Mouse (Mus musculus) induced T-regulatory cell, adult 2 months (primary cell): ENCODE results near the gene Msh4.

Experiments
- DNase-seq: peaks from one replicate; pipeline ENCODE4 v3.0.0-alpha.2; 2012; ENCODE audit warnings: low read depth

Gene Msh4

DNA sequence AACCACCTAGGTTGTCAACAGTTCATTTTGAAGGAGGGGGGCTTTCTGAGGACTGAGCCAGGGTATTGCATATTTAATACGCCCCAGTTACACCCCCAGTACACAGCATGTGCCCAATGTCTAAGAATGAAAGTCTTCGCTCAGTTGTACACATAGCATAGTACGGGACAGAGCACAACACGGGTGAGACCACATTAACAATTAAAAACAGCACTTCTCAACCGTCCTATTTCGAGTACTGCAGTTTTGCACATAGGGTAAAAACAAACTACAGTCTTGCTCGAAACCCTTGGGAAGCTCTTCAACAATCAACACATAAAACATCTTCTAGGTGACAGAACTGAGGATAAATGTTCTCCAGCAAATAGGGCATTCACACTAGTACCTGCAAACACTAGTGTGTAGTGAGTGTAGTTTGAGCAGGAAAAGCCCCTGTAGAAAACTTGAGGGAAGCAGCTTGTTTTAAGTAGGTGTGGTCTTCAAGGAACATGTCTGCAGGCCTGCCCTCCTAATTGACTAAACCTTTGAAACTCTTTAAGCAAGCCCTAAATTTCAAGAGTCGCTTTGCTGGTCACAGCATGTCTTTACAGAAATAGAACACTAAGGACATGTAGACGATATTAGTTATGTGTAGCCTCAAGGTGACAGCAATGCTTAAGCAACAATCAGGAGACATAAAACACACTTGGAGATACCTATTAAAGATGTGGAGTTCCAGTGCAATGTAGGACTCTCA, at the start of gene Msh4:
Msh4 (minus strand) TSS at position 3 of the 736 bp plus-strand sequence.
- DNase-seq, result no peak

GRCm38 (mm10) chr3:153948176-153948575, 42.2 kb upstream of the Msh4 start:
- DNase-seq, result no peak

DNA sequence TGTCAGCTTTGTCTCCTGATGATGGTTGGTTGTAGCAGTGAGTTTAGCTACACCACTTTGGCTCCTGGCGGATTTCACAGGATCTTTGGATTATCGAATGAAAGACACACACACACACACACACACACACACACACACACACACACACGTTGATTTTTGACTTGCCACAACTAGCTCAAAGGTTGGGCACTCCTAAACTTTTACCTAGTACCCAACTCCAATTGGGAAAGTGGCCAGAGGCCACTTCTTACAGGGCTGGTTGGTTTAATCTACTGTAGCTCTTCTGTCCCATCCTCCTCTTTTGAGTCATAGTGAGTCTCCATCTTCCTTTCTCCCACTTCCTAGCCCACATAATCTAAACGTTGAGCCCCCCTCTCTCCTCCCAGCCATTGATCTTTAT, 41.3 kb upstream of the Msh4 start:
- DNase-seq, result no peak

- peak; percentile 97 for DNase-seq
Measured at GRCm38 (mm10) chr3:153944335-153944990, 38.5 kb upstream of the Msh4 start, which contains the start of gene Acadm. Acadm (minus strand) TSS chr3:153944632.

DNA sequence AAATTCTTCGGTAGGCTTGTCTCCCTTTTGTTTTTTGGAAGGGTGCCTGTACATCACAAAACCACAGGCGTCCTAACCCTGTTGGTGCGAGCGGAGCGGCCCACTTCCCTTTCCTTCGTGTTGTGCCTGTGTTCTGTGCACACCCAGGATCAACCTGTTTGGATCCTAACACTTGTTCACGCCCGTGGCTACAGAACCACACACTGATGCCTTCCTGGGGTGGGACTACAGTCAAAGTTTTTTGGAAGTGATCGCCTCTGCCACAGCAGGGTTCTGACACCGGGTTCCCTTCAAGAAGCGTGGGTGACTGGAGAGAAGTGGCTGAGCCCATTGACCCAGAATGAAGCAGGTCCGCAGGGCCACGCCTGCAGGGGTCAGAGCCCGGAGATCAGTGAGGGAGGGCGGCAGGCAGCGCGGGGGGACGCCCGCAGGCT, 38.0 kb upstream of the Msh4 start:
- no peak for DNase-seq

- no peak for DNase-seq
Measured at GRCm38 (mm10) chr3:153943003-153943640, 37.2 kb upstream of the Msh4 start.

DNA sequence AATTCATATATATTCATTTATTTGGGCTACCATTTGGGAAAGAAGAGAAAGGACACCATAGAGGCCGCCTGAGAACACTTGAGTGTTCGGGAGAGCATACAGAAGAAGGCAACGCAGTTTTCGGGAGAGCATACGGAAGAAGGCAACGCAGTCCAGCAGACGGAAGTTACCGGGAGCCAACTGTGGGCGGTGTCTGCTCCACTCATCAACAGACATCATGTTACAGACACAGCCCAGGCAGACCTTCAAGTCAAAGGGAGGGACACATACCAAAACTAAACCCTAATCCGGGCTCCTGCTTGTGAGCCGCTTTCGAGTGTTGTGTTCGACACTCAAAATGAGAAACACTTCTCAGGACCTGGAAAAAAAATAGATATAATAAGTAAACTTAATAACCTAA, 35.7 kb upstream of the Msh4 start:
- DNase-seq, result no peak

GRCm38 (mm10) chr3:153940486-153940885, 34.5 kb upstream of the Msh4 start:
- DNase-seq, result no peak

DNA sequence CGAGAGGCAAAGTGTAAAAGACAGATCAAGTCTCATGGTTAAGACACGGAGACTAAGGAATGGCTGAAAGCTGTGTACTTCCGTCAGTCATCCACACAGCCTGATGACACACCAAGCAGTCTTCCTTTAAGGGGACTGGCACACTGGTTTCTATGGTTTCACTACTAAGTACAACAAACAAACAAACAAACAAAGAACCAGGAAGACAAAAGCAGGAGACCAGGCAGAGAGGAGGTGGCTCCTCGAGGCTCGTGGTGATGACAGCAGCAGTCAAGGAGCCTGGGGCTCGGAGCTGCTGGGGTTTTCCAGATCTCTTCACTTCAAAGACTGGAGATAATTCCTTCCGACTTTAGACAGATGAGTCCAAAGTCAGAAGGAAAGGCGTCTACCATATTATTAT, 34.1 kb upstream of the Msh4 start:
- DNase-seq, result no peak

DNA sequence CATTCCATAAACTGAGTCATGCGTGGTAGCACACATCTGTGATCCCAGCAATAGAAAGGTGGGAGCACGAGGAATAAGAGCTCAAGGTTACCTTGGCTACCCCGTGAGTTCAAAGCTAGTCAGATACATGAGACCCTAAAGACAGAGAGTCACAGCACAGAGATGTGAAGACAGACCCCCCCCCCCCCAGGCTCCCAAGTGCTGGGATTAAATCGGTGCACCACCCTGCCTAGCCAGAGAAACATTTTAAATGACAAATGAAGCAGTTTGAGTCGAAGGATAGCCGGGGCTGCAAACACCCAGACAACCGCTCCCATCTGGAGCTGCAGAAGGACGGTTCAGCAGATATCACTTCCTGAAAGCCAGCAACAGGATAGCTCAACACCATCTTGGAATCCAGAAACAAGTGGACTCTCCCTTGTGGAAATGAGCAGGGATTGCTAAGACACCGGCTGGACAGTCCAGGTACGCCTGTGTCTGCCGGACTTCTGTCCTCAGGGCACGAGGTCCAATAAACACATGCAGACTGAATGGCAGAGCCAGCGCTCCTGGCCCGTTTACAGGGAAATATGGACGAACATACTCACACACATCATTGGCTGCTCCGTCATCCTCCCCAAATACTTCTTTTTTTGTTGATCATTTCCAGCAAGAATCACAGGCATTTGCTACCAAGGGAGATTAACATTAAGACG, 31.3 kb upstream of the Msh4 start:
- no peak for DNase-seq

DNA sequence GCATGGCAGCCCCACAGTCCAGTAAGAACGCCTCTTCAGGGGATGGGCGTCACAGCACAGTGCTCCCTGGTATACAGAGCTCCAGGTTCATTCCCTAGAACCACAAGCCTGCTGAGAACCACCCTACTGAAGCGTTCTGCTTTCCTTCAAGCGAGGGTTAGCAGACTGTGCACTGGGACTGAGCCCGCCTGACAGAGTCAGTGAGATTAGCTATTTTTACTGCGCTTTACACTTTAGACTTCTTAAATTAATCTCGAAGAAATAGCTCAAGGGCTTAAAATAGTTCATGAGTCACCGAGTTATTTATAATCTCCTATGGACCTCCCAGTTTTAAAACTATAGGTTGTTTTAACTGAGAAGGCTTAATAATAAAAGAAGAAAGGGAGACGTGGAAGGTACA, 29.9 kb upstream of the Msh4 start:
- no peak for DNase-seq

- no peak for DNase-seq
Measured at GRCm38 (mm10) chr3:153932461-153932860, 26.5 kb upstream of the Msh4 start.

DNA sequence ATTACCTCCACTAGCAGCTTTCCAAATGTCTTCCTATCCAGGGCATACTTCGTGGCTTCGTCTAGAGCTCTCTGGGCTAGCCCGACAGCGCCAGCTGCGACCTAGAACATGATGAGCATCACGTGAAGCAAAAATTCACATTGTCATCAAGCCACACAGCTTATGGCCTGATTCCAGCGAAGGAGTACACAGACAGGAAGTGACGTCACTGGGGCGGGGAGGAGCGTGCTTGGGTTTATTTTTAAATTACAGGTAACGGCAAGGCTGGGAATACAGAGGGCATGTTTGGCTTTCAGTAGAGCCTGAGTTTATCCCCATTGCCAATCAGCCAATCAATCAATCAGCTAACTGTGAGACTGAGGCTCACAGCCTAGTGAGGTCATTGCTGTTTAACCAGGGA, 23.6 kb upstream of the Msh4 start:
- DNase-seq, result peak; percentile 61

DNA sequence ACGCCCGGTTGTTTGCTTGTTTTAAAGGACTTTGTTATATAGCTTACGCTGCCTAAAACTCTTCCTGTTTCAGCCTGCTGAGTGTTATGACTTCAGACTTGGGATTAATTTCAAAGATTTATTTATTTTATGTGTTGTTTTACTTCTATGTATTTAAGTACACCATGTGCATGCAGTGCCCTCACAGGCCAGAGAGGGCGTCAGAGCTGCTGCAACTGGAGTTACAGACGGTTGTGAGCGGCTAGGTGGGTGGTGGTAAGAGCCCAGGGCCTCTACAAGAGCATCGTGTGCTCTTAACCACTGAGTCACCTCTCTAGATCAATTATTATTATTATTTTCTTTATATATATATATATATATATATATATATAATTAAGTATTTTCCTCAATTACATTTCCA, 20.4 kb upstream of the Msh4 start:
- no peak for DNase-seq

DNA sequence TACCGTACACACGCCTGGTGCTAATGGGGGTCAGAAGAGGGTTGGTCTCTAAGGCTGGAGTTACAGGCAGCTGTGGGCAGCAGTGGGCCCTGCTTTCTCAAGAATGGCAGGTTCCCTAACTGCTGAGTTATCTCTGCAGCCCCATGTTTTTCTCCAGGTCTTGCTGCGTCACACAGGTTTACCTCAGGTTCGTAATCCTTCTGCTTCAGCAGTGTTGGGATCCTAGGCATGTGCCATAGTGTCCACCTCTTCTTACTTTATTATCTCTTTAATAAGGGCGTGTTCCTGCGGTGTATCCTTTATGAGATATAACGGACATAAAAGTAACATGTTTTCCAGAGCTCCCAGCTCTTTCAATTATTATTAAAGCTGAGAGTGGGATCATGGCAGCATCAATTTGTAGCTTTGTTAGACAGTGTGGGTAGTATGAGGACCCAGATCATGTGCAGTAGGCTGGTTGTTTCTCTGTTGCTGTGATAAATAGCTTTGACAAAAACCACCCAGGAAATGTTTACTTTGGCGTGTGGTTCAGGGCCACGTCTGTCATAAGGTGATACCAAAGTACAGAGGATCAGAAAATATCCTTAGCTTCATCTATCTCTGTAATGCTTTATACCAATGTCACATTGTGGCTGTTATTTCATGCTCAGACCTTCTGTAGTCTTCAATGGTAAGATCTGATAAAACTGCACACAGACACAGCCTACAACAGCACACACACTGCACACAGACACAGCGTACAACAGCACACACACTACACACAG, 15.4 kb upstream of the Msh4 start:
- no peak for DNase-seq

- no peak for DNase-seq
Measured at GRCm38 (mm10) chr3:153917200-153917599, 11.3 kb upstream of the Msh4 start.

DNA sequence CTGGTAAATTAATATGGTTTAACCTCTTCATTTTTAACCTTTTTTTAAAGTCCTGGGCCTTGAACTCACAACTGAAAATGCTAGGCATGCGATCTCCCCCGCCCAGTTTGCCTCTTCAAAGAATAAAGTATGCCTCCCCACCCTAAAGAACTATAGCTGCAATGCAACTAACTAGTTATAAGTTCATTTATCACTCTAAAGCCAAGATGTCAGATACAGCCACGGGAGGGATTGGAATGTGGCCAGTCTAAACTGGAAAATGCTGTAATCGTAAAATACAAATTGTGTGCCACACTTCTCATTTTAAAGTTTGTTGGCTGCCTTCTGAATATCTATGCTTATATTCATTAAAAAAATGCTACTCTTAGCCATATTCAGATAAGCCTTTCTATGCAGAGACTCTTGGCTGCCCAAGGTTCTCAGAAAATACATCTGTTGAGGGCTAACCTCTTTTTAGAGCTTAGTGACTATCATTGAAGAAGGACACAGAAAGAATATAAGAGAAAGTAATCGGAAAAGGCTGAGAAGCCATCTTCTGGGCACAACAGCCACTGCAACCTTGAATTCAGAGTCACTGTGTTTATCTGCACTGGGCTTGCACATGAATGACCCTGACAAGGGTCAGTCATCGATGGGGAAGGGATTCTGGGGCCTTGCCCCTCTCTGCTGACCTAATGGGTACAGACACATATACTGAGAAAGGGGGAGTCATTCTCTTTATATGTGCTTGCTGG, 7.7 kb upstream of the Msh4 start:
- no peak for DNase-seq

- DNase-seq, result peak; percentile 97
Measured at GRCm38 (mm10) chr3:153912546-153913509, 6.9 kb upstream of the Msh4 start, which contains the start of gene Rabggtb. Rabggtb (minus strand) TSS chr3:153913009.

DNA sequence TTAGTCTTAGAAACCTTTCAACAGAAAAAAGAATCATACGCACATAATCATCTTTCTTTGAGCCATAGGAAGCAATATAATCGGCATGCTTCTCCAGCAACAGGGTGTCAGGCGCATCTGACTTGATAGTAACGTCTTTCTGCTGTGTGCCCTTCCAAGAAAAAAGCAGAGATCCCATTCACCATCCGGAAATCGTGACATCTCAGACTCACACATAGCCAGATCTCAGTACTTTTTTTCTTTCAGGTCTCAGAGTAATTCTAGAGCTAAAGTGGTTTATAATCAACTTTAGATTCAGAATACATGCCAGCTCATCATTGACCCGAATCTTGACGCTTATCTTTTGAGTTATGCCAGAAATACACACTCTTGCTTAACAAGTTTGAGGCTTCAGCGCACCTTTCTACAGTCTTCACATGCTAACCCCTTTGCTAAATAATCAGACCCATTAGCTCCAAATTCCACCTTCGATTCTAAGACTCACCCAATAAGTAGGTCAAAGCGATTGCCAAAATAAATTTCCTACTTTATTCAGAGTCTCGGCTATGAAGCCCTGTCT, 6.0 kb upstream of the Msh4 start:
- peak; percentile 52 for DNase-seq
